Mouse (Mus musculus) lung, postnatal 4 days (tissue): ENCODE data around the gene Kcnk7.

Experiments
- DNase-seq, 2 experiments: peaks; one replicate each; pipeline ENCODE4 v3.0.0; 2021

The Kcnk7 gene

DNA sequence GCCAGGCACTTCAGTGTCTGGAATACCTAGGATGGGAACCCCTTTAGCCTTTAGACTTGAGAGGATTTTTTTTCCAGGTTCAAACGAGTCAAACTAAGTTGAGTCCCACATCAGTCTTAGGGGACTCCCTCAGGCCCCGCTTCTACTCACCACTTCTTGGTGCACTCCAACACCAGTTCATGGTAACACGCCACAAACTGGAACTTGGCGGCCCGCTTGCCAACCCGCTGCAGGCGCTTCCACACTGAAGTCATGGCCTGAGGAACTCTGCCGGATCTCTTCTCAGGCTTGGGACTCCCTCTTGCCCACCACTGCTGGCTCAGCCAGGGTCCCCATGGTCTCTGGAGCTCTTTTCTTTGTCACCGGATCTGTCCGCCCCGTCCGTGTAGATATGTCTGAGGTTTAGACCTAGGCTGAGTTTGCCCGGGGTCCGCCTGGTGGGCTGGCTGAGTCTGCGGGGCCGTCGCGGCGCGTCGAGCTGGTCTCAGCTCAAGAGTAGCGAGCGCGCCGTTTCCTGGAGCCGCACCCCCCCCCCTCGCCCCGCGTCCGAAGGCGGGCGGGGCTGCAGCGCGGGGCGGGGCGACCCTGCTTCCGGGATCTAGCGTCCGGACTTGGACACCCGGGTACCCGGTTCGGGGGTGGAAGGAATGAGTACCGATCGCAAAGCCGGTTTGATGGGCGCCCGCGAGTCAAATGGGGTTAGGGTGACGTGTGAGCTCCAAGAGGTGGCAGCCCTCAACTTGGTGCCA, 21.8 kb downstream of the Kcnk7 start, which contains the start of gene Ehbp1l1:
Ehbp1l1 (minus strand) TSS at position 551 of the 749 bp plus-strand sequence.
- peak; percentile 85 to 87 for DNase-seq

- DNase-seq = no peak
Measured at GRCm38 (mm10) chr19:5726961-5727578, 22.9 kb downstream of the Kcnk7 start.

DNA sequence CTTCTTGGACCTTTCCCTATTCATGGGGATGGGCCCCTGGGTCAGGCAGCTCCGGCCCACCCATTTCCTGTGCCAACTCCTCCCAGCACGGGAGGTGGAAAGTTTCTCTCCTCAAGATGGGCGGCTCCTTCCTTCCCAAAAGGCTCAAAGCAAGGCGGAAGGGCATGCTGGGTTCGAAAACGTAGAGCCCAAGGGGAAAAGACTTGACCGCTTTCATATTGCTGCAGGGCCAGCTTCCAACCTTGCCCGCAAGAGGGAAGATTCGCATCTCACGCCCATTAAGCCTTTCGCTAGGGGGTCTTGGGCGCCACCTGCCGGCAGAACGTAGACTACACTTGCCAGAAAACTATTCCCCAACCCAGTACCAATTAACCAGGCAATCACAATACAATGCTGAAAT, 23.5 kb downstream of the Kcnk7 start:
- DNase-seq = peak; percentile 86 to 92

DNA sequence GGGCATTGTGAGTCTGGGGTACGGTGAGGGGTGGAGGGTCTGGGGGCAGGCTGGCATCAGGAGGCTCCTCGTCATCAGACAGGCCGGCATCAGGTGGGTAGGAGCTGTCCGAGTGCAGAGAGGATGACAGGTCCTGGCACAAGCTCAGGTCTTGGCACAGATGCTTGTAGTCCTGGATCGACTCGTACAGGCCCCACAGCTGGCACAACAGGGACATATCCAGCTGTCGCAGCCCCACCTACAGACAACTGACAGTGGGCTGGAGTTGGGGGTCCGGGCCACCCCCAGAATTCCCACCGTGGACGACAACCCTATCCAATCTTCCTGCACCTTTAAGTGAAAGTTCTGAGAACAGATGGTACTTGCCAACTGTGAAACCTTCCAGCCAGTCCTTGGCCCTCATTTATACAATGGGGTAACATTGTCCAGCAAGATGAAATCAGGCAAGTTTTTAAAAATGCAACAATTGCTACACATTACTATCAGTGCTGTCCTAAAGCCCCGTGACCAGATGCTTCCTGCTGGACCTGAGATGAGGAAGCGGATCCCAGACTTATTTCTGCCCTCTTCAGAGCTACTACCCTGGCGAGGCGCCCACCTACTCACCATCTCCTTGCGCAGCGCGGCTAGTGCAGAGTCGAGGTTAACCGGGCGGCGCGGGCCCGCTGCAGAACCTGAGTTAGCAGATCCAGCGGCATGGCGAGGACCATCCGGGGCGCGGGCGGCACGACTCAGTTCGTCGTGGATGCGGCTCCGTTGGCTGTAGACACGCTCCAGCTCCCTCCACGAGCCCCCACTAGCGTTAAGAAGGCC, 24.7 kb downstream of the Kcnk7 start:
- peak; percentile 70 to 75 for DNase-seq

DNA sequence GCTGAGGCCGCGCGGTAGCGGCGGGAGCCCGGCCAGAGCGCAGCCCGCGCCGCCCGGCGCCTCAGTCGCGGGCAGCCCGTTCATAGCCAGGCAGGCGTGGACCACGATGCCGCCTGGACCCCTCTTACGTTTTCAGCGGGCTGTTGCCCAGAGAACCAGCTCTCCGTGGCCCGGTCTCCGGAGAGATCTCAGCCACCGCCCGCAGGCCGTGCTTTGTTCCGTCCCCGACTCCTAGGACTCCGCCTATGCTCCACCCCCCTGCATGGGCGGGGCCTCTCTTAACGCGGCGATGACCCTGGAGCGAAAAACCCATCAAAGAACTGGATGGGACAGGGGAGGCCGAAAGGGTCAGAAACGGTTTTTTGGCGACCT, 25.3 kb downstream of the Kcnk7 start, which contains the start of gene Fam89b:
Fam89b (minus strand) TSS at position 210 of the 372 bp plus-strand sequence.
- peak; percentile 93 for DNase-seq

DNA sequence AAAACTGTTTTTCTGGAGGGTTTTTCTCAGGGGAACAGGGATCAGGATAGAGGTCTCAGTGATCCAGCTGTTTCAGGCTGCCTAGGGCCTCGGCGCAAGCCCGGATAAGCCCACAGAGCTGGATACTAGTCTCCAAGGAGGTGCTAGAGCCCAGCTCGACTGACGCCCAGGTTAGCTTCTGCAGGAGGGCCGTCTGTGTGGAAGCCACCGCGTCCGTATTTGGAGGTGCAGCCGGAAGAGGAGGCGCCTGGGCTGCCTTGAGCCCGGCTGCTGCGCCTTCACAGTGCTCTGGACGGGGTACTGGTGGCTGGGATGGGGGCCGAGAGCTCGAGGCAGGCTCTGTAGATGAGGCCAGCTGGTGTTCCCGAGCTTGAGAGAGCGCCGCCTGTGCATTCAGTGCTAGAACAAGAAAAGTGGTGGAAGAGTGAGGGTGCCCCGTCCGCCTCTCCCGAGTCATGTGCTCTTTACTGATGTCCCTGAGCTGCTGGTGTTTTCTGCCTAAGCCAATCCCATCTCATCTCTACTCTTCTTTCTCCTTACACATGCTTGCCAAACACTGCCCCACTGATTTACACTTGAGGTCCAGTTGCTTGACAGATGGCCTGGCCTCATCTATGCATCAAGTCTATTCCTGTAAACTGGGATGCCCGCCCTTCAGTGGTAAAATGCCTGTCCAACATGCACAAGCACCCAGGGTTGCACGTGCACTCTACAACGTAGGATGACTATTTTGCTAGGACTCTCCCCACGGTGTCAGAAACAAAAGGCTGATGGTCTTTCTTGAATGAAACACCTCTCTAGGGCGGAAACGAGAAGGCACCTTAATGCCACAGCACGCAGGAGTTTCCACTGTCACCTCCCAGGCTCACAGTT, 26.4 kb downstream of the Kcnk7 start:
- peak in 1 of 2 experiments; percentile 61 for DNase-seq

DNA sequence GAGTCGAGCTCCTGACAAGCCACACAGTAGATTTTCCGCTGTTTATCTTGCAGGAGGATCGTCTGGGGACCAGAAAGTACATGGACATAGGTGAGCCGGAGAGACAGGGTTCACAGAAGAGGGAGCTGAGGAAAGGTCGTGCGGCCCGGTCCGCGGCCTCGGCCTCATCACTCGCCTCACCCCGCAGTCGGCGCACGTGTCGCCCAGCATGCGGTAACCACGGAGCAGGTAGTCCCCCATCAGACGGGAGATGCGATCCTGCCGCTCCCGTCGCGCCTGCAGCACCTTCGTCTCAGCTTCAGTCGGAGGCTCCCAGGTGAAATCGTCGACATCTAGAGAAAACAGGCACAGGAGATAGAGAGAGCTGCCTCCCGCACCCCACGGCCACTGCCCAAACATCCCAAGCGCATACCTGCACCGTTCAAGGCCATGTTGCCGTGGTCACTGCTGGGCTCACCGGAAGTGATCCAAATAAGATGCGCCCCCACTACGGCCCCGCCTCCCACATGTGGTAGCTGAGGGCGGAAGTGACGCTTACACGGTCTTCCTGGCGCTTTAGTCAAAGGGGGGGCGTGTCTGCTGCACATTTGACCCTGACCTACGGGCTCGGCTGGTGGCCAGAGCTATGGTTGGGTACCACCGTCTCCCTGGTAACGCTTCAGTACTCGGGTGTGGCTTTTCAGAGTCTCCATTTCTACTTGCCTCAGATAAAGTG, 27.3 kb downstream of the Kcnk7 start:
- DNase-seq = peak; percentile 95

DNA sequence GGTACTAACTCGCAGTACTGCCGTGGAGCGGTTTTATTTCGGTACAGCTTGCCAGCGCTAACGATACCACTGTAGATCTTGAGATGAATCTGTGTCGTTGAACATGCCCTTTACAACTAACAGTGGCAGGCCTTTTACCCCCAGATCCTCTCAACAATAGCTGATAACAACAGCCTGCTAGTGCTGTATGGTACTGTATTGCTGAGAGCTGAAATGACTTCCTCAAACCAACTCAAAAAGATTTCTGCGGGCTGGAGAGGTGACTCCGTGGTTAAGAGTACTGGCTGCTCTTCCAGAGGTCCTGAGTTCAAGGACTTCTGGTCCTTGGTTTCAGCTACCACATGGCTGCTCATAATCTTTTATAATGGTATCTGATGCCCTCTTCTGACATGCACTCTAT, 30.2 kb downstream of the Kcnk7 start:
- no peak for DNase-seq

GRCm38 (mm10) chr19:5739446-5739845, 35.3 kb downstream of the Kcnk7 start:
- DNase-seq = no peak

GRCm38 (mm10) chr19:5740320-5741317, 36.5 kb downstream of the Kcnk7 start, which contains the start of gene Ltbp3:
Gene Ltbp3, plus strand, starts transcription at chr19:5740904.
- DNase-seq = peak; percentile 88 to 95

DNA sequence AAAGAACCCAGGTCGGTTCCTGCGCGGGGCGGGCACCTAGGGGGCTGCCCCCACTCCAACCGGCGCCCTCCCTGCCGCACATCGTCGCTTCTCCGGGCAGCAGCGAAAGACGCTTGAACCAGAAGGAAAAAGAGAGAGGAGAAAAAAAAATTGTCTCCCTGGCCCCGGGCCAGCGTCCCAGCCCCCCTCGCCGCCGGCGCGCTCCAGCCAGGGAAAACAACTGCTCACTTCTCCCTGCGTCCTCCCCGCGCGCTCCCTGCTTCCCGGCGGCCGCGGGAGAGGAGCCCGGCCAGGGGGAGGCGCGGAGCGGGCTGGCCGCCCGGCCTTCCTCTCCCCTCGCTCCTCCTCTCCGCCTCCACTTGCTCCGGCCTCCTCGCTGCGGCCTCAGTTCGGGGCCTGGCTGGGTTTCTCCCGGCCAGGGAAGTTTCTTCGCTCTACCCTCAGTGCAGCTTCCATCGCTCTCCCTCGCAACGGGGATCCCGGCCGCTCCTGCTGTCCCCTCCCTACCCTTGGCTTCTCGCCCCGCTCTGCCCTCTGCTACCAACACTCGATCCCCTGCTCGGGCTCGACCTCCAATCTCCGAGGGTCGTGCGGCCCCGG, 37.6 kb downstream of the Kcnk7 start:
- DNase-seq = peak; percentile 91 to 96

GRCm38 (mm10) chr19:5742241-5742641, 38.1 kb downstream of the Kcnk7 start:
- peak in 1 of 2 experiments; percentile 65 for DNase-seq

DNA sequence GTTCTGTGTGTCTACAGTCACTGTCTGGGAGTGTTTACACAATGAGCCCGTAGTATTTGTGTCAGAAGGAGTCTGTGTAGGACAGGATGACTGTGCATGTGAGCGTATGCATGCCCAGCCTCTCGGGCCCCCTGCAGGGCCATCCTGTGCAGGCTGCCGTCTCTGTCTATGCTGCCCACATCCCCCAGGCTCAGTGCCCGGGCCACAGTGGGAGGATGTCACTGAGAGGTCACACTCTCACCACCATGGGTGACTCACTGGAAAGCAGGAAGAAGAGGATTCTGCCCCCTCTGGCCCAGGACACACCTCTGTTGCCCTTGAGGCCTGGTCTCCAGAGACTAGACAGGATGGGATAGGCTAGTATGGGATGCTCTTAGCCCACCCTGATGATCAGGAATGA, 39.4 kb downstream of the Kcnk7 start:
- peak; percentile 61 to 78 for DNase-seq

DNA sequence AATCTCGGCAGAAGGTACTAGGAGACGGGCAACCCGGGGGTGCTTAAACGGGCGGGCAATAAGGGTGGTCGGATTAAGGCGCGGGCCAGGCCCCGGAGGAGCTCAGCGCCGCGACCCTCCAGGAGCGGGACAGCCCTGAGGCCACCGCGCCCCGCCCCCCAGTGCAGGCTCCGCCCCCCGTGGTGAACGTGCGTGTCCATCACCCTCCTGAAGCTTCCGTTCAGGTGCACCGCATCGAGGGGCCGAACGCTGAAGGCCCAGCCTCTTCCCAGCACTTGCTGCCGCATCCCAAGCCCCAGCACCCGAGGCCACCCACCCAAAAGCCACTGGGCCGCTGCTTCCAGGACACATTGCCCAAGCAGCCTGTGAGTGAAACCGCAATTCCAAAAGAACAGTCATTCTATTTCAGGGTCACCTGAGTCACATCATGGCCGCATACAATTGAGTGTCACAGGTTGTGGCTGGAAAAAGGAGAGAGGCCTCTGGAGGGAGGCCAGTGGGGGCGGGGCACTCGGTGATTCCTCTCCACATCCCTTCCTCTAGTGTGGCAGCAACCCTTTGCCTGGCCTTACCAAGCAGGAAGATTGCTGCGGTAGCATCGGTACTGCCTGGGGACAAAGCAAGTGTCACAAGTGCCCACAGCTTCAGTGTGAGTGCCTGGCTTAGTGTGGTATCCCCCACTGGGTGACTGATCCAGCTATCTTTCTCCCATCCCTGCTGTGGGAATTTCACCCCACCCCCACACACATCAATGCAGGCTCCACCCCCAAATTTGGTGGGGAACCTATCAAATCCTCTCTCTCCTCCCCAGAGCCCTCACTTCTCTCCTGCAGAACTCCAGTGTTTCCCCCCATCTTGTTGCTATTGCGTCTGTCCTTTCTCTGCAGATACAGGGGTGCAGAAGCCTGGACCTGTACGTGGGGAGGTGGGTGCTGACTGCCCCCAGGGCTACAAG, 41.9 kb downstream of the Kcnk7 start:
- no peak for DNase-seq

GRCm38 (mm10) chr19:5746907-5747363, 42.8 kb downstream of the Kcnk7 start:
- no peak for DNase-seq

- DNase-seq = no peak
Measured at GRCm38 (mm10) chr19:5749476-5749875, 45.3 kb downstream of the Kcnk7 start.

GRCm38 (mm10) chr19:5750951-5751350, 46.8 kb downstream of the Kcnk7 start:
- no peak for DNase-seq

DNA sequence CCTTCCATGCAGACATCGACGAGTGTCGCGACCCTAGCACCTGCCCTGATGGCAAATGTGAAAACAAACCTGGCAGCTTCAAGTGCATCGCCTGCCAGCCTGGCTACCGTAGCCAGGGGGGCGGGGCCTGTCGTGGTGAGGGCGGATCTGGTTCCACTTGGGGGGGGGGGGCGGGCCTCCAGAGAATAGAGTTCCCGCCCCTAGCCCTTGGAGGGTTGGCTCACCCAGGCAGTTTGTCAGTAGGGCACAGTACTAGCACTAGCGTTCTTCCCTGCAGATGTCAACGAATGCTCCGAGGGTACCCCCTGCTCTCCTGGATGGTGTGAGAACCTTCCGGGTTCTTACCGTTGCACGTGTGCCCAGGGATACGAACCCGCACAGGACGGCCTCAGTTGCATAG, 47.6 kb downstream of the Kcnk7 start:
- DNase-seq = peak; percentile 62 to 70
